Mouse (Mus musculus): Measurements from ENCODE around the gene Lemd2.

GRCm38 (mm10) chr17:27176287-27176686, 28.0 kb downstream of the Lemd2 start:
- TF ChIP-seq EP300 (IDR thresholded peaks at IDR 0.05; ENCODE audit: low read depth) (no peak), CTCF (IDR thresholded peaks at IDR 0.05; ENCODE audit: low read depth) (no peak)
